Mouse (Mus musculus): Measurements from ENCODE around the gene Prdm2. TPM values are rescaled to one million over a fixed set of nuclear protein-coding genes. Genes with fewer than 3 reads are reported as not detected.

Gene Prdm2
- total and polyA plus RNA-seq, 2 experiments from 2014 or later: 10.9 to 19.1 TPM

- no peak for ATAC-seq (ENCODE audit: low FRiP score)
- TF ChIP-seq CTCF (IDR thresholded peaks at IDR 0.05): no peak
These were observed 1.5 kb upstream of the Prdm2 start for GRCm38 (mm10) chr4:143214221-143214797.

GRCm38 (mm10) chr4:143213571-143213970, 776 bp upstream of the Prdm2 start:
- Histone ChIP-seq H3K9ac (replicated peaks; ENCODE audit: low read length, poor library complexity, severe bottlenecking) (no peak overlapping the region), H3K36me3 (ENCODE audit: insufficient read depth, low read length) (no peaks in the 10 kb centered on the region), H3K4me3 (ENCODE audit: low read depth, low read length) (no peak overlapping the region), H3K27ac (ENCODE audit: low read depth, low read length) (no peak overlapping the region), H3K4me1 (ENCODE audit: insufficient read depth, low read length) (peaks cover 12% of the 10 kb centered on the region; the same call in 1 of the 2 replicates), H3K9me3 (ENCODE audit: low read length) (no peaks in the 10 kb centered on the region), H3K4me2 (ENCODE audit: low read depth, low read length, poor library complexity, severe bottlenecking) (no peak overlapping the region), H3K27me3 (ENCODE audit: insufficient read depth, low read length) (no peaks in the 10 kb centered on the region)
- TF ChIP-seq CTCF (IDR thresholded peaks at IDR 0.05): no peak
- whole genome bisulfite sequencing: 87% methylated on average over 4 of the region's 4 CpGs
- no peak for DNase-seq (ENCODE audit: low spot score)
- ATAC-seq (ENCODE audit: low FRiP score): no peak

More at GRCm38 (mm10) chr4:143214221-143214797, 1.5 kb upstream of the Prdm2 start:
- Histone ChIP-seq H3K4me3 (ENCODE audit: low read depth, low read length) (no peak overlapping the region), H3K4me1 (ENCODE audit: insufficient read depth, low read length) (peaks cover 12% of the 10 kb centered on the region; the same call in 1 of the 2 replicates), H3K4me2 (ENCODE audit: low read depth, low read length, poor library complexity, severe bottlenecking) (no peak overlapping the region), H3K27ac (ENCODE audit: low read depth, low read length) (no peak overlapping the region), H3K9ac (replicated peaks; ENCODE audit: low read length, poor library complexity, severe bottlenecking) (no peak overlapping the region), H3K9me3 (ENCODE audit: low read length) (no peaks in the 10 kb centered on the region), H3K27me3 (ENCODE audit: insufficient read depth, low read length) (no peaks in the 10 kb centered on the region), H3K36me3 (ENCODE audit: insufficient read depth, low read length) (no peaks in the 10 kb centered on the region)
- 89% methylated on average over 3 of the region's 3 CpGs for whole genome bisulfite sequencing
- DNase-seq (ENCODE audit: low spot score): no peak

DNA sequence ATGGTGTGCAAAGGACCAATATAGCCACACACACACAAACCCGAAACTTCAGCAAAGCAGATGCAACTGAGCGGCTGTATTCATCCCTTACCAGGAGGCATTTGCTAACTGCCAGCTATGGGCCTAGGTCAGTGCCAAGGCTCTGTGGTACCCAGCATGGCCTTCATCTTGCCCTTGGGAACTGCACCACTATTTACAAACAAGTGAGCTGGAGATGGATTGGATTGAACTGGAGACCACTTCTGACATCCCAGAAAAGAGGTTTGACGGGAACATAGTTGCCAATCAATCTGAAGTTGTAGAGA, 332 bp upstream of the Prdm2 start:
- WGBS: 95% methylated on average over 3 of the region's 3 CpGs
- no peak for TF ChIP-seq CTCF (IDR thresholded peaks at IDR 0.05)
- 0 out of 2 replicates have a peak overlapping the region, but pooled peaks have one; percentile 97 for H3K9ac ChIP-seq (replicated peaks; ENCODE audit: low read length, poor library complexity, severe bottlenecking)
- peak overlapping the region; percentile 83 for H3K4me2 ChIP-seq (ENCODE audit: low read depth, low read length, poor library complexity, severe bottlenecking)
- H3K27ac ChIP-seq (ENCODE audit: low read depth, low read length): peak overlapping the region; percentile 94
- H3K36me3 ChIP-seq (ENCODE audit: insufficient read depth, low read length): no peaks in the 10 kb centered on the region
- no peaks in the 10 kb centered on the region for H3K27me3 ChIP-seq (ENCODE audit: insufficient read depth, low read length)
- no peak for DNase-seq (ENCODE audit: low spot score)
- H3K9me3 ChIP-seq (ENCODE audit: low read length): no peaks in the 10 kb centered on the region
- no peak for ATAC-seq (ENCODE audit: low FRiP score)
- H3K4me1 ChIP-seq (ENCODE audit: insufficient read depth, low read length): peaks cover 16% of the 10 kb centered on the region; the same call in 1 of the 2 replicates
- H3K4me3 ChIP-seq (ENCODE audit: low read depth, low read length): peak overlapping the region; percentile 86; the same call in 1 of the 2 replicates

DNA sequence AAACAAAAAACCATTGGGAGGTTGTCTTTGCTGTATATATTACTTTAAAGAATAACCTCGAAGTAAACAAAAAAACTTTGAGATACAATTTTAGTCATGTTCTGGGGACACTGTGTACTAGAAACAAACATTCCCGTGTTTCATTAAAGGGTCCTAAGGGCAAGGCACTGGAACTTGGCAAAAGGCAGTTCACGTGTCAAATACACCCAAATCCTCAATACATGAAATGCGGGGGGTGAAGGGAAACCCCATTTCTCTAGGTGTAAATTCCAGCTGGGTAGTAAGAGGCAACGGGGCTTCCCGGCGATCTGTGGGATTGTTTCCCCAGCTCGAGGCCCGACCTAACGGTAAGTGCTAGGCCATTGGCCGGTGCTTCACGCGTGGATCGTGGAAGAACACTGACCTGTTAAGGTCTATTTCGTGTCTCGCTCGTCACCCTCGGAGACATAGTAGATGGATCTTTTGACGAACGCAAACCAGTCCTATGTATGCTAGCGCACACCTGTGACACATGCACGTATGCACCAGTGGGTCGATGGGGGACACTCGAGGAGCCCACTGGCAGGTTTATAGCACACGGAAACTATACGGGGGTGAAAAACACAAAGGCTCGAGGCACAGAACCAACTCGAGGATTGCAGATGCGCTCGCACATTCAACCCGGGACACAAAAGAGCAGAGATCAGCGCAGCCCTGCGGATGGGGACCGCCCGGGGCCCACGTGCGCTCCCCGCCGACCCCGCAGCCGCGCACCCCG, 1.0 kb downstream of the Prdm2 start:
- 5% methylated on average over 43 of the region's 43 CpGs for WGBS
- no peak for TF ChIP-seq CTCF (IDR thresholded peaks at IDR 0.05)

DNA sequence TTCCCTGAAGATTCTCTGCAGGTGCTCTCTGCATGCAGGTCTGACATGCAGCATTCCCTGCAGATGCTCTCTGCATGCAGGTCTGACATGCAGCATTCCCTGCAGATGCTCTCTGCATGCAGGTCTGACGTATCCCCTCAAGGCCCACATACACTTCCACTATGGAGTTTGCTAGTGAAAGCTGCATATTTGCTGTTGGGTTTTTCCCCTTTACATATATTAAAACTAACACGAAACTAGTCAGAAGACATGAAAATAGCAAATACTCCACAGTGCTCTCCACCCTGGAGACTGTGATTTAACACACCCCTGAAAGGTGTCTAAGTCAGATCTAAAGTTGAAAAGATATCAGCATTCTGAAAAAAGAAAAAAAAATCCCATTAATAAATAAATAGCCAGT, 2.8 kb downstream of the Prdm2 start:
- no peaks in the 10 kb centered on the region for H3K36me3 ChIP-seq (ENCODE audit: insufficient read depth, low read length)
- no peaks in the 10 kb centered on the region for H3K9me3 ChIP-seq (ENCODE audit: low read length)
- WGBS: 55% methylated on average over 2 of the region's 2 CpGs
- peaks cover 16% of the 10 kb centered on the region; the same call in 1 of the 2 replicates for H3K4me1 ChIP-seq (ENCODE audit: insufficient read depth, low read length)
- no peak overlapping the region for H3K27ac ChIP-seq (ENCODE audit: low read depth, low read length)
- no peaks in the 10 kb centered on the region for H3K27me3 ChIP-seq (ENCODE audit: insufficient read depth, low read length)
- H3K4me2 ChIP-seq (ENCODE audit: low read depth, low read length, poor library complexity, severe bottlenecking): no peak overlapping the region
- TF ChIP-seq CTCF (IDR thresholded peaks at IDR 0.05): no peak
- DNase-seq (ENCODE audit: low spot score) (no peak), ATAC-seq (ENCODE audit: low FRiP score) (no peak)
- no peak overlapping the region for H3K4me3 ChIP-seq (ENCODE audit: low read depth, low read length)
- no peak overlapping the region for H3K9ac ChIP-seq (replicated peaks; ENCODE audit: low read length, poor library complexity, severe bottlenecking)

More for the DNA sequence above, 1.0 kb downstream of the Prdm2 start:
- H3K27ac ChIP-seq (ENCODE audit: low read depth, low read length): peak overlapping the region; percentile 94
- ATAC-seq (ENCODE audit: low FRiP score) (peak; percentile 77), DNase-seq (ENCODE audit: low spot score) (peak; percentile 52)
- H3K9ac ChIP-seq (replicated peaks; ENCODE audit: low read length, poor library complexity, severe bottlenecking): peak overlapping the region; percentile 97
- peak overlapping the region; percentile 83 for H3K4me2 ChIP-seq (ENCODE audit: low read depth, low read length, poor library complexity, severe bottlenecking)
- H3K4me3 ChIP-seq (ENCODE audit: low read depth, low read length): peak overlapping the region; percentile 86
- H3K4me1 ChIP-seq (ENCODE audit: insufficient read depth, low read length): peaks cover 16% of the 10 kb centered on the region; the same call in 1 of the 2 replicates
- no peaks in the 10 kb centered on the region for H3K9me3 ChIP-seq (ENCODE audit: low read length)
- no peaks in the 10 kb centered on the region for H3K36me3 ChIP-seq (ENCODE audit: insufficient read depth, low read length)
- H3K27me3 ChIP-seq (ENCODE audit: insufficient read depth, low read length): no peaks in the 10 kb centered on the region

- ATAC-seq (ENCODE audit: low FRiP score): no peak
- H3K4me3 ChIP-seq (ENCODE audit: low read depth, low read length): no peak overlapping the region
- H3K36me3 ChIP-seq (ENCODE audit: insufficient read depth, low read length): no peaks in the 10 kb centered on the region
- TF ChIP-seq CTCF (IDR thresholded peaks at IDR 0.05): no peak
- H3K27me3 ChIP-seq (ENCODE audit: insufficient read depth, low read length): no peaks in the 10 kb centered on the region
- whole genome bisulfite sequencing: 86% methylated on average over 3 of the region's 3 CpGs
- H3K4me1 ChIP-seq (ENCODE audit: insufficient read depth, low read length): no peaks in the 10 kb centered on the region
- no peak overlapping the region for H3K9ac ChIP-seq (replicated peaks; ENCODE audit: low read length, poor library complexity, severe bottlenecking)
- H3K4me2 ChIP-seq (ENCODE audit: low read depth, low read length, poor library complexity, severe bottlenecking): no peak overlapping the region
- no peaks in the 10 kb centered on the region for H3K9me3 ChIP-seq (ENCODE audit: low read length)
- H3K27ac ChIP-seq (ENCODE audit: low read depth, low read length): no peak overlapping the region
- no peak for DNase-seq (ENCODE audit: low spot score)
These were observed 10.1 kb downstream of the Prdm2 start for GRCm38 (mm10) chr4:143202653-143203052.

Measured in midbrain, postnatal 0 days (tissue).